Mouse (Mus musculus): ENCODE results near the gene Tarsl2. TPM values are rescaled to one million over a fixed set of nuclear protein-coding genes. Genes with fewer than 3 reads are reported as not detected.
A peak's percentile ranks its signal among the peaks of the same experiment; 100 is the strongest.

Tarsl2 gene
- total RNA-seq (2021) (10 to 100 TPM; 17.2 to 24.4 TPM), polyA plus RNA-seq (2012; rRNA removed) (7.9 and 8.0 TPM in 2 replicates)
- long read RNA-seq, partial matches to known transcripts = 2 of 5 reads
- long read RNA-seq, other reads (novel, unspliced or antisense) = 0 of 5 reads

- DNase-seq = peak; percentile 99
These were observed at the start of gene Tarsl2 for GRCm38 (mm10) chr7:65644643-65645351. TSS of gene Tarsl2 (plus strand) at chr7:65644898.

- no peak for DNase-seq
These were observed 38.6 kb upstream of the Tarsl2 start for GRCm38 (mm10) chr7:65606124-65606523.

- DNase-seq = no peak
These were observed 37.7 kb upstream of the Tarsl2 start for GRCm38 (mm10) chr7:65607003-65607402.

- peak; percentile 57 for DNase-seq
These were observed 34.5 kb upstream of the Tarsl2 start for GRCm38 (mm10) chr7:65610171-65610570.

- DNase-seq = no peak
These were observed 34.0 kb upstream of the Tarsl2 start for GRCm38 (mm10) chr7:65610673-65611072.

- peak; percentile 61 for DNase-seq
These were observed 33.4 kb upstream of the Tarsl2 start for GRCm38 (mm10) chr7:65611298-65611697.

- no peak for DNase-seq
These were observed 31.0 kb upstream of the Tarsl2 start for GRCm38 (mm10) chr7:65613723-65614122.

- no peak for DNase-seq
These were observed 25.9 kb upstream of the Tarsl2 start for GRCm38 (mm10) chr7:65618751-65619150.

GRCm38 (mm10) chr7:65620746-65621145 is 24.0 kb upstream of the Tarsl2 start:
- no peak for DNase-seq

- DNase-seq = no peak
These were observed 21.4 kb upstream of the Tarsl2 start for GRCm38 (mm10) chr7:65623330-65623729.

GRCm38 (mm10) chr7:65625528-65625927 is 19.2 kb upstream of the Tarsl2 start:
- DNase-seq = no peak

GRCm38 (mm10) chr7:65629846-65630245 is 14.9 kb upstream of the Tarsl2 start:
- no peak for DNase-seq

- no peak for DNase-seq
These were observed 14.0 kb upstream of the Tarsl2 start for GRCm38 (mm10) chr7:65630661-65631060.

GRCm38 (mm10) chr7:65635831-65636230 is 8.9 kb upstream of the Tarsl2 start:
- no peak for DNase-seq

- no peak for DNase-seq
These were observed 8.3 kb upstream of the Tarsl2 start for GRCm38 (mm10) chr7:65636356-65636880.

- no peak for DNase-seq
These were observed 6.4 kb upstream of the Tarsl2 start for GRCm38 (mm10) chr7:65638170-65638770.

- no peak for DNase-seq
These were observed 4.8 kb upstream of the Tarsl2 start for GRCm38 (mm10) chr7:65639821-65640382.

GRCm38 (mm10) chr7:65640672-65641071 is 4.0 kb upstream of the Tarsl2 start:
- no peak for DNase-seq

GRCm38 (mm10) chr7:65642371-65643304 is 2.1 kb upstream of the Tarsl2 start:
- no peak for DNase-seq

- no peak for DNase-seq
These were observed 757 bp upstream of the Tarsl2 start for GRCm38 (mm10) chr7:65643861-65644421.

- no peak for DNase-seq
These were observed 1.3 kb downstream of the Tarsl2 start for GRCm38 (mm10) chr7:65645996-65646395.
